Mouse (Mus musculus): ENCODE measurements at regions not wholly inside any gene's neighbourhood (a gene's known extent, or its start where the extent isn't known, plus 50 kb on each side); places are given as distances from the start of the nearest gene placed in this dataset.

- TF ChIP-seq CTCF (IDR thresholded peaks at IDR 0.05; ENCODE audit: extremely low read depth, insufficient read depth, low read length), result no peak
- TF ChIP-seq POLR2A (IDR thresholded peaks at IDR 0.05; ENCODE audit: extremely low read depth, insufficient read depth, low read length), result no peak
Measured at GRCm38 (mm10) chr7:138668337-138668736, 177.5 kb upstream of the Ppp2r2d start.
